Mouse (Mus musculus) urinary bladder, postnatal 25 days (tissue): ENCODE measurements around the gene 1600014C10Rik.

Experiments used
- DNase-seq: peaks from one replicate; pipeline ENCODE4 v3.0.0; 2022; ENCODE audit warnings: low spot score

1600014C10Rik gene

DNA sequence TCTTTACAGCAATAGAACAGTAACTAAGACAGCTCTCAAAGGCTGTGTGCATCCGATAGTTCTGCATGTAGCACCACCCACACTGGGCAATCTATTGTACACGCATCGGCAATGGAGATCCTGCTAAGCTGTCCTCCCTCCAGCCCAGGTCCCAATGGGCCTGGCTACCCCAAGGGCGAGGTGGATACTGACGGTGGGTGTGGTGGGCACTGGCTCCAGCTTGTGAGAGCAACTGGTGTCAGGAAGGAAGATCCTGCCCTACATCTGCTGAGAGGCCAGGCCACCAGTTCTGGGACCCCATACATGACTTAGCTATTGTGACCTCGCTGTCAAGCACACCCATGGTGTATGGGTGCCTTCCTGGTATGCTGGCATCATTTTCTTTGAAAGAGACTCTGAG is 32.7 kb downstream of the 1600014C10Rik start:
- no peak for DNase-seq

GRCm38 (mm10) chr7:38217417-38218171 is 34.6 kb downstream of the 1600014C10Rik start:
- DNase-seq: peak; percentile 58

- DNase-seq: no peak
These were observed 35.8 kb downstream of the 1600014C10Rik start for GRCm38 (mm10) chr7:38218631-38219367.

GRCm38 (mm10) chr7:38219526-38219925 is 36.5 kb downstream of the 1600014C10Rik start:
- no peak for DNase-seq

- no peak for DNase-seq
These were observed 37.8 kb downstream of the 1600014C10Rik start for GRCm38 (mm10) chr7:38220866-38221265.

DNA sequence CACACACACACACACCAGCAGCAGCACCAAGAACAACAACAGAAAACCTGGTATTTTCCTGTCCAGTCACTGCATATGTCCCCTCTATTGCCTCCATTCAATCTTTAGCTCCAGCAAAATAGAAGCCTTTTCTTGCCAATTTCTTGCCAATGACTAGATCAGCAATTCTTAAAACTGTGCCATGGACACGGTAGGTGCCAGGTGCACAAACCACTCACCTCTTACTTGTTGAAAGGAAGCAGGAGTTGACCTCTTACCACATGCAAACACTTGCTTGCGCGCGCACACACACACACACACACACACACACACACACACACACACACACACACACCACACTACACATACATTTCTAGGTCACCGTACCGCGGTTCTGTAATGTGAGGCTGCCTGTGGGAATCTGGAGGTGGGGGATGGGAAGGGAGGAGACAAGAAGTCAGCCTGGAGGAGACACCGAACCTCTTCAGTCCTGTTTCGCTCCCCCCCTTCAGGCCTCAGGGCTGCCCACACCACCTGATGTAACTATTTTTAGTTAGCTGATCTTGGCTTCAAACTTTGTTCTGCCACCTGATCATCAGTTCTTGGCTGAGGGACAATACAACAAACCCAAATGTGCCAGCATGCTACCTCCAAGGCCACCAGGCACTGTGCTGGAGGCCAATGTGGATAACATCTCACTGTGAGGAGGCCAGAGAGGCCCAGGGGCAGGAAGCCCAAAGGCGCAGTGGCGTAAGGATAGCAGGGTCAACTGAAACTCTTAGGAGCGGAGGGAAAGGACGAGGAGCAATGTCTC is 41.8 kb downstream of the 1600014C10Rik start:
- no peak for DNase-seq

DNA sequence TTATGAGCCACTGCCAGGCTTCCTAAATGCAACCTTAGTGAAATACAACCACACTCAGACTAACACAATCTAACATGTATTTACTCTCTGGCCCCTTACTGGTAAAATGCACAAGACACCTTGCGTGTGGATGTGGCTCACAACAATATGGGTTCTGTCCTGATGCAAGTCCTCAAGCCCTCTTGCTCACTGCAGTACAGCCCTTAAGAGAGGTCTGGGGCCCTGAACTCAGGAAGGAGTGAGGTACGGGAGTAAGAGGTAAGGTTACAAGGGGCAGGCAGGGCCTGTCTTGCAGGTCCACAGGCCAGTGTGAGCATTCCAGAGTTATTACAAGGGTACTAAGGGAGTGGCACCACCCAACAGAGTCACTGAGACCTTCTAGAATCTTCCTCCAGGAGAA is 43.2 kb downstream of the 1600014C10Rik start:
- DNase-seq: no peak

- peak; percentile 80 for DNase-seq
These were observed 44.3 kb downstream of the 1600014C10Rik start for GRCm38 (mm10) chr7:38227181-38227899.

GRCm38 (mm10) chr7:38227900-38228298 is 44.9 kb downstream of the 1600014C10Rik start, which contains the start of gene Plekhf1:
TSS of gene Plekhf1 (minus strand) at chr7:38228016.
- peak; percentile 94 for DNase-seq

- no peak for DNase-seq
These were observed 45.3 kb downstream of the 1600014C10Rik start for GRCm38 (mm10) chr7:38228329-38228728.

GRCm38 (mm10) chr7:38230285-38230684 is 47.3 kb downstream of the 1600014C10Rik start:
- no peak for DNase-seq

DNA sequence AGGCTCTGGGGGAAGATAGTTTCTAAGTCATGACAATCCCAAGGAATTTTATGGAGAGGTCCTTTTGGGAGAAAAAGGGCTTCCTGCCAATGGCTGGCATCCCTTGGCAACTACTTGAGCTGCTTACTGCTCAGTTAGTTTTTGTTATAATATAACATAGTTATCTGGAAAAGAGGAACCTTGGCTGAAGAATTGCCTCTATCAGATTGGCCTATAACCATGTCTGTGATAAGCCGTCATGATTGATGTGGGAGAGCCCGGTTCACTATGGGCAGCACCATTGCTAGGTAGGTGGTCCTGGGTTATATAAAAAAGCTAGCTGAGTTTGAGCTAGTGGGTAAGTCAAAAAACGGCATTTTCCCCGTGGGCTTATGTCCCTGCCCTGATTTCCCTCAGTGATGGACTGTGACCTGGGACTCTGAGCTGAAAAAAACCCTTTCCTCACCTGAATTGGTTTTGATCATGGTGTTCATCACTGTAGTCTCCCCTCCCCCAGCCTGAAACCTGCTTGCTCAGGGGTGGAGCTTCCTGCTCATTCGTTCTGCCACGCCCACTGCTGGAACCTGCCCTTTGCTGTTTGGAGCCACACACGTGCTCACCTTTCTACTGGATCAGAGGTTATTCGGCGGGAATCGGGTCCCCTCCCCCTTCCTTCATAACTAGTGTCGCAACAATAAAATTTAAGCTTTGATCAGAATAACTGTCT is 53.5 kb downstream of the 1600014C10Rik start:
- no peak for DNase-seq

DNA sequence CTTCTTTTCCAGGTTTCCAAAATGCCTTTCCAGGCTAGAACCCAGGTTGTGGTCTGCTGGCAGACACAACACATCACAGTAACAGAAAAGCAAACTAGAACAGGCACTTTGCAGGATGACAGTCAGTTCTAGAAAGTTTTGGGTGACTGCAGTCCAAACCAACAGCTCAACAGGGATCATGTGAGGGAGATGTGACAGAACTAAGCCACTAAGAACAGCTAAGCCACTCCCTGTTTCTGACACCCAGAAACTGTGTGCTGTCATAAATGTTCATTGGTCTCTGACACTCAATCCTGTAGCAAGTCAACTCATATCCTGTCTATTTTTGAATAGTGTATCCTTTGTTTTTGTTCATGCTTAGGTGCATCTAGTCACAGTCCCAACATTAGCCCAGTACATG is 54.1 kb downstream of the 1600014C10Rik start:
- no peak for DNase-seq

DNA sequence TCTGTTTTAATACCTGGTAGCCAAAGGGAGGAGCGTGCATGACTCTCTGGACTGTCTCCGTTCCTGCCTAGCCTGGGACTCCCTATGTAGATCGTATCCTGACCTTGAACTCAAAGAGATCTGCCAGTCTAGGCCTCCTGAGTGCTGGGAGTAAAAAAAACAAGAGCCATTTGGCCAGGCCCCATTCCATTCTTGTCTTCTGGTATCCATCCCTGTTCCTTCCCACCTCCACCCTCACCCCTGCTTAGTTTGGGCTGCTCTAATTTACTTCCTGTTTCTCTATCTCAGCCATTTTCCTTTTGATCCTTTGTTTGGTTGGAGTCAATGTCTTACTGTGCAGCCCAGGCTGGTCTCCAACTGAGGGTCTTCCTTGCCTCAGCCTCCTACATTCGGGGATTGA is 59.4 kb downstream of the 1600014C10Rik start:
- DNase-seq: no peak
